Mouse (Mus musculus): ENCODE measurements around the gene Tert.

DNA sequence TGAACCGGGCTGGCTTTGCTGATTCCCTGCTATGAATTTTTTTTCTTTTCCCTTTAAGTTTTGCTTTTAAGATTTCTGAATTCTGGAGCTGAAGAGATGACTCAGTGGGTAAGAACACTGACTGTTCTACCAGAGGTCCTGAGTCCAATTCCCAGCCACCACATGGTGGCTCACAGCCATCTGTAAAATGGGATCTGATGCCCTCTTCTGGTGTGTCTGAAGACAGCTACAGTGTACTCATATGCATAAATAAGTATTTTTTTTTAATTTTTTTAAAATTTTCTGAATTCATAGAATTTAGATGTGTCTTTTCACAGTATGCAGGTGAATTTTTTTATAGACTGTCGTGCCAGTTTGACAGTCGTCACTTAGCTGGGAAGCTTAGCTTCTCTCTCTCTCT lies 5.1 kb downstream of the Tert start:
- TF ChIP-seq GATA1 (IDR thresholded peaks at IDR 0.05; ENCODE audit: borderline replicate concordance, low read length): no peak
- TF ChIP-seq FLI1 (IDR thresholded peaks at IDR 0.05; ENCODE audit: low read length): no peak
